Mouse (Mus musculus): ENCODE measurements around the gene Zg16. TPM values are rescaled to one million over a fixed set of nuclear protein-coding genes. Genes with fewer than 3 reads are reported as not detected.
"Not testable (repeated sequence)": the region's sequence is repeated elsewhere in the genome, so short reads cannot be mapped to it uniquely, and the experiment has no call there.

The Zg16 gene
- polyA plus RNA-seq, 1 experiment, result not detected

DNA sequence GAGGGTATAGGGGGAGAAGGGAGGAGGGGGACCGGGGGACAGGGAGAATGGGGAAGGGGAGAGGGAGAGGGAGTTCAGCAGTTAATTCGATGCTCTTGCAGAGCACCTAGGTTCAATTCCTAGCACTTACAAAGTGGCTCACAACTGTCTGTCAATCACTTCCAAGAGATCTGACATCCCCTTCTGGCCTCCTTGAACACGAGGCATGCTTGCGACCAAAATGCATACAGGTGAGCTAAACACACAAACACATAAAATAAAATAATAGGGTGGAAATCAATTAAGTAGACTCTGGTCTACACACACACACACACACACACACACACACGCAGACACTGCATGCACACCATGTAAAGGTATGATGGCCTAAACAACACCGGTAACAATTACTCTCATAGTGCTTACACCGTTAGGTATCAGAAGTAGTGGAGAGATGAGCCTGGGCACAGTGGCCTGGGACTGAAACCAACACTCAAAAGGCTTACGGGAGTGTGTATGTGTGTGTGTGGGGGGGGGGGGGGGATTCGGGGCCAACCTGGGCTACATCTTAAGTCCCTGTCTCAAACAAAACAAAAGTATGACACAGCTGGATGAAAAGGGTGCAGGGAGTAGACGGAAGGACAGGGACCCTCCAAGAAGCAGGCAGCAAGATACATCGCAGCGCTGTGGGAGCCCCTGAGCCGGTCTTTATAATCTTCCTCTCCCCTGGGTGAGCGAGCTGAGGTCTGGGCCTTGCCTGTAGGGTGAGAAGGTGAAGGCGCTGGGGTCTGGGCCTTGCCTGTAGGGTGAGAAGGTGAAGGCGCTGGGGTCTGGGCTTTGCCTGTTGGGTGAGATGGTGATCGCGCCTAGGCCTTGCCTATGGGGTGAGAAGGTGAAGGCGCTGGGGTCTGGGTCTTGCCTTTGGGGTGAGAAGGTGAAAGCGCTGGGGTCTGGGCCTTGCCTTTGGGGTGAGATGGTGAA is 3.3 kb upstream of the Zg16 start:
- TF ChIP-seq CTCF (IDR thresholded peaks at IDR 0.05; ENCODE audit: borderline replicate concordance, insufficient read depth, low read length) (no peak), POLR2A (IDR thresholded peaks at IDR 0.05; ENCODE audit: low read depth, low read length) (no peak)
- H3K4me3 ChIP-seq (ENCODE audit: insufficient read depth, low read length), result no peak overlapping the region

DNA sequence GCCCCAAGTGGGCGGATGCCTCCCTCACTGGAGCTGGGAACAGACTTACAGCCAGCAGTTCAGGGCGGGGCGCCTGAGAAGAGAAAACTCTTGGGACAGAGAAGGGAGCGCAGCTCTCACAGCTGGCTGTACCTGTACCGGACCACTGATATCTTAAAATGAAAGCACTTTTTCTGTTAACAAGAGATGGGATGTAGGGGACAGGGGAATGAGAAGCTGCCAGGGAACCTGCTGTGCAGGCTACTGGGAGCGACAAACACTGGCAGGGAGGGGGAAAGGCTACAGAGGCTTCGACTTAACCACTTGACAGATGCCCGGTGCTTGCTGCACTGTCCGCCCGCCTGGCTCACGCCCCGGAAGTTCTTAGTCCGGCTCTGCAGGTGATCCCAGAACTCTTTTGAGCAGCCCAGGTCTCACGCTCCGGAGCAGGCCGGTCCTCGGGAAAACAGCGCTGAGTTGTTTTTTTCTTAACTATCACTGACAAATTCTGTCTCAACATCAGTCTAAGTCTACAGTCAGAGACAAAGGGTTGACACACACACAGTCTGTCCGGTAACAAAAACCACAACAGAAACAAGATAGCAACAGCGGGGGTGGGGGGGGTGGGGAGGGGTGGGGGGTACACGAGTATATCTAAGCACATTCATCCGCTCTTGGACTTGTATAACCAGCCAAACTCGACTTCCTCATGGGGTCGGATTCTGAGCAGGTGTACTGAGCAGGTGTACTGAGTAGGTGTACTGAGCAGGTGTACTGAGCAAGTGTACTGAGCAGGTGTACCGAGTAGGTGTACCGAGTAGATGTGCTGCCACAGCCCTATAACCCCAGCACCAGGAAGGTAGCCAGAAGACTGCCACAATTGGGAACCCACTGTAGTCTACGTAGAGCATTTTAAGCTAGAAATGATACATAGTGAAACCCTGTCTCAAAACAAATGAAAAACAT is 2.0 kb upstream of the Zg16 start:
- TF ChIP-seq POLR2A (IDR thresholded peaks at IDR 0.05; ENCODE audit: low read depth, low read length), result no peak
- H3K27ac ChIP-seq (ENCODE audit: insufficient read depth, low read length), result no peak overlapping the region
- no peaks in the 10 kb centered on the region for H3K4me1 ChIP-seq (ENCODE audit: control insufficient read depth, insufficient read depth, low read length)
- H3K4me3 ChIP-seq (ENCODE audit: insufficient read depth, low read length), result no peak overlapping the region

More for the DNA sequence above, 3.3 kb upstream of the Zg16 start:
- H3K4me1 ChIP-seq (ENCODE audit: control insufficient read depth, insufficient read depth, low read length), result no peaks in the 10 kb centered on the region
- no peak overlapping the region for H3K27ac ChIP-seq (ENCODE audit: insufficient read depth, low read length)

DNA sequence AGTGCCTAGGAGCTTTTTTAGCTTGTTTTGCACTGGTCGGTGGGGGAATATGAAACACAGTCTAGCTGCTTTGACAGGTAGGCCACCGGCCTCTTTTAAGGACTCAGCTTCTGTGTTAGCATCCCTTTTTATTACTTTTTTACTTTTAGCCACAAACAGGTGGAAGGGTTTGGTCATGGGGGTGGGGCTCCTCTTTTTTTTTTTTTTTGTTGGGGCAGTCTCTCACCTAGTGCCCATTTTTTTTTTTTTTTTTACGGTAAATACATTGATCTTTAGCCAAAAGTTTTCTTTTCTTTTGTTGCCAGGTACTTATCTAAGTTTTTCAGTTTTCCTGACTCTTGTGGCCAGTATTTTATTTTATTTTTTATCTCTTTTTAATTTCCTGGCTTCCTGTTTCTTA is 955 bp upstream of the Zg16 start:
- H3K27ac ChIP-seq (ENCODE audit: insufficient read depth, low read length), result no peak overlapping the region

DNA sequence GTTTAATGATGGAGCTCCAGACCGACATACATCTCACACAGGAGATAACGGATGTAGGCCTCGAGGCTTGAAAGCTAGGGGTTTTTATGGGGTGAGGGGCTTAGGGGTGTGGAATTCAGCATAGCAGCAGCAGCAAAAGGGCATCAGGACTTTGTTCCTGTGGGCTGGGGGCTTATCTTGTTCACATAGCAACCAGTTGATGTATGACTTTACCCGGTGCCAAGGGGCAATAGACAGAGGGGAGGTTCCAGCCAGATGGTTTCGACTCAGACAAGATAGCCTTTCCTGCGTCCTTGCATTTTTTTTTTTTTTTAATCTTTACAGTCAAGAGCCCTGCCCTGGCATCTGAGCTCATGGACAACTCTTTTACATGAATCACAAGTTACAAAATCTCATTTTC is 1.4 kb downstream of the Zg16 start:
- H3K27ac ChIP-seq (ENCODE audit: insufficient read depth, low read length); H3K4me3 ChIP-seq (ENCODE audit: insufficient read depth, low read length); H3K4me1 ChIP-seq (ENCODE audit: control insufficient read depth, insufficient read depth, low read length): not testable (repeated sequence)

More for the DNA sequence above, 955 bp upstream of the Zg16 start:
- no peaks in the 10 kb centered on the region for H3K4me1 ChIP-seq (ENCODE audit: control insufficient read depth, insufficient read depth, low read length)
- TF ChIP-seq POLR2A (IDR thresholded peaks at IDR 0.05; ENCODE audit: low read depth, low read length) (no peak), CTCF (IDR thresholded peaks at IDR 0.05; ENCODE audit: borderline replicate concordance, insufficient read depth, low read length) (no peak)
- no peak overlapping the region for H3K4me3 ChIP-seq (ENCODE audit: insufficient read depth, low read length)

DNA sequence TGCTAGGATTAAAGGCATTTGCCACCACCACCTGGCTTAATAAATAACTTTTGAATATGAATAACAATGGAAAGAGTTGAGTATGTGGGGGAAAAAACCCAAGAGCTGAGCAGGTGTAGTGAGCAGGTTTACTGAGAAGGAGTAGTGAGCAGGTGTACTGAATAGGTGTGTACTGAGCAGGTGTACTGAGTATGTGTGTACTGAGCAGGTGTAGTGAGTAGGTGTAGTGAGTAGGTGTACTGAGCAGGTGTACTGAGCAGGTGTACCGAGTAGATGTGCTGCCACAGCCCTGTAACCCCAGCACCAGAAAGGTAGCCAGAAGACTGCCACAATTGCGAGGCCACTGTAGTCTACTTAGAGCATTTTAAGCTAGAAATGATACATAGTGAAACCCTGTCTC is 2.3 kb downstream of the Zg16 start:
- no peak overlapping the region for H3K27ac ChIP-seq (ENCODE audit: insufficient read depth, low read length)
- no peak for TF ChIP-seq POLR2A (IDR thresholded peaks at IDR 0.05; ENCODE audit: low read depth, low read length)
- TF ChIP-seq CTCF (IDR thresholded peaks at IDR 0.05; ENCODE audit: borderline replicate concordance, insufficient read depth, low read length), result no peak

DNA sequence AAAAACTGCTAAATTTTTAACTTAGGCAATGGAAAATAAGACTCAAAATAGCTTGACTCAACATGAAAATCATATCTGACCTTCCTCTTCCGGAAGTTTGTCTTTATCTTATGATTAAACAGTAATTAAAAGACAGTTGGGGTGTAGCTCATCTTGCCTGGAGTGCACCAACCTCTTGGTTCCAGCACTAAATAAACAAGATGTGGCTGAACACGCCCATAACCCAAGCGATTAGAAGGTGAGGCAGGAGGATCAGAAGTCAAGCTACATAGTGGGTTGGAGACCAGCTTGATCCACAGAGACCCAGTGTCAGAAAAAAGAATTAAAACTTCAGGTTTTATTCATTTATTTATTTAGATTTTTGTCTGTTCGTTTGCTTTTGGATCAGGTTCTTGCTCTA is 3.4 kb downstream of the Zg16 start:
- TF ChIP-seq POLR2A (IDR thresholded peaks at IDR 0.05; ENCODE audit: low read depth, low read length) (no peak), CTCF (IDR thresholded peaks at IDR 0.05; ENCODE audit: borderline replicate concordance, insufficient read depth, low read length) (no peak)
- Histone ChIP-seq H3K27ac (ENCODE audit: insufficient read depth, low read length) (no peak overlapping the region), H3K4me1 (ENCODE audit: control insufficient read depth, insufficient read depth, low read length) (no peaks in the 10 kb centered on the region), H3K4me3 (ENCODE audit: insufficient read depth, low read length) (no peak overlapping the region)

More for the DNA sequence above, 2.3 kb downstream of the Zg16 start:
- Histone ChIP-seq H3K4me3 (ENCODE audit: insufficient read depth, low read length) (no peak overlapping the region), H3K4me1 (ENCODE audit: control insufficient read depth, insufficient read depth, low read length) (no peaks in the 10 kb centered on the region)

- no peak overlapping the region for H3K27ac ChIP-seq (ENCODE audit: insufficient read depth, low read length)
- no peak for TF ChIP-seq CTCF (IDR thresholded peaks at IDR 0.05; ENCODE audit: borderline replicate concordance, insufficient read depth, low read length)
- TF ChIP-seq POLR2A (IDR thresholded peaks at IDR 0.05; ENCODE audit: low read depth, low read length), result no peak
- no peak overlapping the region for H3K4me3 ChIP-seq (ENCODE audit: insufficient read depth, low read length)
- H3K4me1 ChIP-seq (ENCODE audit: control insufficient read depth, insufficient read depth, low read length), result no peaks in the 10 kb centered on the region
These were observed 4.1 kb downstream of the Zg16 start for GRCm38 (mm10) chr7:127082995-127083394.

GRCm38 (mm10) chr7:127082271-127082670 is 4.9 kb downstream of the Zg16 start:
- TF ChIP-seq CTCF (IDR thresholded peaks at IDR 0.05; ENCODE audit: borderline replicate concordance, insufficient read depth, low read length), result no peak
- no peak overlapping the region for H3K4me3 ChIP-seq (ENCODE audit: insufficient read depth, low read length)
- no peaks in the 10 kb centered on the region for H3K4me1 ChIP-seq (ENCODE audit: control insufficient read depth, insufficient read depth, low read length)
- H3K27ac ChIP-seq (ENCODE audit: insufficient read depth, low read length), result no peak overlapping the region

- Histone ChIP-seq H3K27ac (ENCODE audit: insufficient read depth, low read length) (no peak overlapping the region), H3K4me1 (ENCODE audit: control insufficient read depth, insufficient read depth, low read length) (no peaks in the 10 kb centered on the region), H3K4me3 (ENCODE audit: insufficient read depth, low read length) (no peak overlapping the region)
- TF ChIP-seq POLR2A (IDR thresholded peaks at IDR 0.05; ENCODE audit: low read depth, low read length), result no peak
- no peak for TF ChIP-seq CTCF (IDR thresholded peaks at IDR 0.05; ENCODE audit: borderline replicate concordance, insufficient read depth, low read length)
These were observed 7.1 kb downstream of the Zg16 start for GRCm38 (mm10) chr7:127080045-127080444.

- Histone ChIP-seq H3K27ac (ENCODE audit: insufficient read depth, low read length) (no peak overlapping the region), H3K4me3 (ENCODE audit: insufficient read depth, low read length) (no peak overlapping the region), H3K4me1 (ENCODE audit: control insufficient read depth, insufficient read depth, low read length) (no peaks in the 10 kb centered on the region)
- no peak for TF ChIP-seq POLR2A (IDR thresholded peaks at IDR 0.05; ENCODE audit: low read depth, low read length)
- no peak for TF ChIP-seq CTCF (IDR thresholded peaks at IDR 0.05; ENCODE audit: borderline replicate concordance, insufficient read depth, low read length)
These were observed 9.4 kb downstream of the Zg16 start for GRCm38 (mm10) chr7:127077692-127078091.
